Mouse (Mus musculus): ENCODE measurements at regions not wholly inside any gene's neighbourhood (a gene's known extent, or its start where the extent isn't known, plus 50 kb on each side); places are given as distances from the start of the nearest gene placed in this dataset.

DNA sequence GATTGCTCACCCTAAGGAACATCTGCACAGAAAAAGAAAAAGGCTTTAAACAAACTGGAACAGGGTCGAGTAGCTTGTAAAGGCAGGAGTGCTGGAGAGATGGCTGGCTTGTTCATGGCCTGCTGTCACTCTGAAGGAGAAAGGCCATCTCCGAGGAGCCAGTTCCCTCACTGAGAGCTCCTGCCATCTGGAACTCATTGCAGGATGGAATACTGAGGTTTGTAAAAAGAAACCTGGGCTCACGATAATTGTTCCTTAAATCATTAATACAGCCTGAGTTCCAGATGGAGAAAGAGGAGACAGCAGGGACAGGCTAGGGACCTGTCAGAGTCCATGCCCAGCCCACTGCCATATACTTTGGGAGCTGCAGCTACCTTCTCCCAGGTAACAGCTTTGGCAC is 100.8 kb upstream of the Gm12830 start:
- no peak for DNase-seq

DNA sequence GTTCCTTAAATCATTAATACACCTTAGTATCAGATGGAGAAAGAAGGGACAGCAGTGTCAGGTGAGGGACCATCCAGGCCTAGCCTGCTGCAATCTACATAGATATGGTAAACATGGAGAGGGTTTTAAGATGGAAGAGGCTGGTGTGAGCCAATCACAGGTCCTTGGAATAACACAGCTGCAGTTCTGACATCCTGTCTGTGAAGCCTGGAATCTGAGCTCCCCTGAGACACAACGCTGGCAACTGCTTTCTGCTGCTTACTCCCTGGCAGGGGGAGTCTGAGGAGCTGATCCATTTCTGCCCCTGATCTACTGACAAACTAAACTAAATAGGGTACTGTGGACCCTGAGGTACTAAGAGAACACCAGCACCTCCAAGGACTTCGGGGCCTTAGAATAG is 100.1 kb upstream of the Gm12830 start:
- no peak for DNase-seq

DNA sequence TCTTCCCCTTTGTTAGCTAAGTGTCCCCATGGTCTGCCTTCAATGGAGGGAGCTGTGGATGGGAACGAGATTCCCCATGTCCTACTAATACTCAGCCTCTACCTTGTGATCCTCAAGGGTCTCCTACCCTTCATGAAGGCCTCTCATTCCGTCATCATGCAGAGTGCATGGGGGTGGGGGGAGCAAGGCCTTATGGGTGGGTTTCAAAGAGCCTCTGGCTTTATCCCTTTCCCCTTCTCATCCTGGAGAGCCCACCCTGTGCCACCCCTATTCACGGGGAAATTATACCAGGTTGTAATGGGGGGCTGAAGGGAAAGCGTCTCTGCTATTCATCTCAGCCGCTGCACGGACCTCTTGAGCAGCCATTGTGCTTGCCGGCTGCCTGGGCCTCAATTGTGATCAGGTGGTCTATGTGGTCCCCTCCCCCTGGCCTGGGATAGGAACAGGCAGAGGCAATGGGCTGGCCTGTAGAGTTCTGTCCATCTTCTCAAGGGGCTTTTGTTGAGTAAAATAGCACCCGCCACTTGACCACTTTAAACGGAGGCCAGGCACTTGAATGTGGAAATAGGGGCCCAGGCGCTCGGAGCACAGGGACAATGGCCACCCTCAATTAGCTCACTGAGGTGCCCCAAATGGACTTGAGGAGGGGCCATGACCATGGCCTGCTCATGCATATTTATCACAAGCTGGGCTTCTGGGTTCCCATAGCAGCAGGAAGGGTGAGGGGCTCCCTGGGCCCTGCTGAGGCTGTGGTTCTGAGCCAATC is 93.1 kb upstream of the Gm12830 start:
- no peak for DNase-seq

DNA sequence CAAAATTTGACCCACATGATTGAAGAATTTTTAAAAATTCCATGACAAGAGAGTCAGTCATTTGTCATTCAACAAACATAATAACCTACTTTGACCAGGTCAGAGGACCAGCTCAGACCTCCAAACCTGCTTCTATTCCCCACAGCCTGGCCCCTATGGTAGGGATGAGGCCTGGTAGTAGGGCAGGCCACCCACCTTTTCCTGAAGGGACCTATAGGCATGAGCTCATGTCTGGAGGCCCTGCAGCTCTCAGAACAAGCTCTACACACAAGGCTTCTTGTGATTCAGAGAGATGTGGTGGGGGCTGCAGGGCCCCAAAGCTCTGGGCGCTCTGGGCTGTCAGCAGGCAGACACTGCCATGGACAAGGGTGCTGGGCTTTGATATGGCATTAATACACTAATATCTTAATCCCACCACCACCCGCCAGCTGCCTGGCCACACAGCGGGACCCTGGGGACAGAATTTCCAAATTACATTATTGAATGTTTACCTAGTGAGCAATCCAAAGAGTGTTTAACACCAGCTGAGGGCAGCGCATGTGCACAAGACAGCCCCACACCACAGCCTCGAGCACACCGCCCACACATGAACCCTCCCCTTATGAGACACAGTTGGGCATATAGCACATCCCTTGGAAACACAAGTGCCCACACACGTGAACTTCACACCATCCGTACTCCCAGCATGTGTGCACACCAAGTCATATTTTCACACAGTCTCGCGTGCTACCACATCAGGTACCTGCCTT is 88.1 kb upstream of the Gm12830 start:
- no peak for DNase-seq

DNA sequence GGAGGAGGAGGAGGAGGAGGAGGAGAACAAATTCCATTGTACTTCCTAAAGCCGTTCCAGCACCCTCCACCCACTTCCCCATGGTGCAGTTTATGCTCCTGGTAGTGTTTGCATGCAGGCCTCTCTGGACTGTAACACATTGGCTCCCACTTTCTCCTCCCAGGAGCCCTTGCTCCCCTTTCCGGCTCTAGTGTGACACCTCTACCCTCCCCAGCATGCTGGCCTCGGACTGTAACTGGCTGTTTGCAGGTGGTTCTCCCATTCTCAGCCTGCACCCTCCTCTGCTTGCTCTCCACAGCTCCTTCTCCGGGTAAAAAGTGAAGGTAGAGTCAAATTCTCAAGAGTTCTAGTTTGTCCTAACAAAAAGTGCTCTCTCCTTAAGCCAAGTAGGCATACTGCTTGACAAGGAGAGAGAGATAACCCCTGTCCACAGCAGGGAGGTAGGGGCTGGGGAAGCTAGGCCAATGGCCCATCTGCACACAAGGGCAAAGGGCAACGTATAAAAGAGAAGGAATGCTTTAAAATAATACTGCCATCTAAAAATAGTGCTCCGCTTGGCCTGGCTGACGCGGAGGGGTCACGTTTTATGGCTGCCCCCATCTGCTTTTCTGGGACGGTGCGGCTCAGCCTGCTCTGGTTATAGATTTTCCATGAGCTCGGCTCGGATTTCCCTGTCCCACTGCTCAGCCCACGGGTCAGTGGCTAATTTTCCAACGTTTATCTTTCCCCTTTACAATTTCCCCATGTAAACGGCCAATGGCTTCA is 82.4 kb upstream of the Gm12830 start:
- no peak for DNase-seq

GRCm38 (mm10) chr4:114748131-114748530 is 73.4 kb upstream of the Gm12830 start:
- no peak for DNase-seq

DNA sequence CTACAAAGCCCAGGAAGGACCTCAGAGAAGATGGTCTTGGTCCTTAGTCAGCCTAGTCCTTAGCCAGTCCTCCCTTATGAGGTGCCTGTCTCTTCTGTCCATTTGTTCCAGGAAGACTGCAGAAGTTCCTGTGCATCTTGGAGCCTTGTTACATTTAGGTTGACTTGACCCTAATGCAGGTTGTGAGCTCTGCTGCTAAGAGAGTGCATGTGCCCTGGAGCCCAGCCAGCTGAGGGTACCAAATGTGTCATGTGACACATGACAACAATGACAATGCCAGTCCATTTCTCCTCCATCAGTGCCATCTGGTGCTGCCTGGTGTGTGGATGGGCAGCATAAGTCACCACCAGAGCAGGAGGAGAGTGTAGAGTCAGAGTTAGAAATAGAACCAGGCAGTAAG is 61.7 kb upstream of the Gm12830 start:
- DNase-seq = no peak

GRCm38 (mm10) chr4:114766643-114767393 is 54.7 kb upstream of the Gm12830 start:
- DNase-seq = no peak
